Mouse (Mus musculus): ENCODE measurements around the gene Fgf10.

GRCm38 (mm10) chr13:118721668-118722067 is 52.1 kb downstream of the Fgf10 start:
- no peak for TF ChIP-seq CTCF (IDR thresholded peaks at IDR 0.05; ENCODE audit: extremely low read depth, insufficient read length, insufficient replicate concordance, low read depth, low read length)
- TF ChIP-seq POLR2A (IDR thresholded peaks at IDR 0.05; ENCODE audit: low read depth, low read length): no peak

All from small intestine, adult 2 months (tissue).